Mouse (Mus musculus): ENCODE results near the gene Lair1.
"Not testable (repeated sequence)": the region's sequence is repeated elsewhere in the genome, so short reads cannot be mapped to it uniquely, and the experiment has no call there.

The Lair1 gene

GRCm38 (mm10) chr7:4063013-4063412 is at the start of gene Lair1:
Lair1 (minus strand) TSS chr7:4063204.
- no peak for DNase-seq

DNA sequence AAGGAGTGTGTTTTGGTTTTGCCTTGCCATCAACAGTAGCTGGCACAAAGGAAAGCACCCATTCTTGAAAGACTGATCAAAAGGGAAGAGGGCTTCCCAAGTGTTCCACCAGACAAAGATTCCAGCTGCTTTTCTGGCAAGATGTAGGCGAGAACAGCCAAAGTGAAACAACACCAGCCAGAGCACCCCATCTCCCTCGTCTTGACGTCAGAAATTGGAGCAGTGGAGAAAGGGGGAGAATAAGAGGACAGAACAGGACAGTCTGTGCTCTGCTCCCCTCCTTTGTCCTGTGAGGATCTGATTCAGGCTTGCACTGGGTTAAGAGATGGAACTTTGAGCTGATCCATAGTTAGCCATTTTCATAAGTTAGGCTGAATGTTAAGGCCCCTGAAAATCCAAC is 48.8 kb upstream of the Lair1 start:
- no peak for DNase-seq

DNA sequence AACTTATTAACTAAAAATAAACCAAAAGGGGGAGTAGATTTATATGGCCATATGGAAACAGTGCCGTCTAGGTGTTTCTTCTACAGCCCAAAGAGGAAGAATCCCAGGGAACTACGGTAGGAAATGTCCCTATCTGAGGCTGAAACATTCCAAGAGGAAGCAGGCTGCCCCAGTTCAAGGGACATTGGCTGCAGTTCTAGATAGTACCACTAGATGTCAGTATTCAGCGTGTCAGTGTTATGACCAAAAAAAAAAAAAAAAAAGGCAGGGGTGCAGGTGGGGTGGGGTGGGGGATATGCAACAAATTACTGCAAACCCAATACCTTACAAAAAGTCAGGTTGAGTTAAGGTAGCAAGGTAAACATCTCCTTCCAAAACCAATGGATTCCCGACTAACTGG is 40.4 kb upstream of the Lair1 start:
- DNase-seq: peak in 1 of 2 experiments; percentile 33

- no peak for DNase-seq
Observed at GRCm38 (mm10) chr7:4101144-4101543, 38.1 kb upstream of the Lair1 start.

- DNase-seq: no peak
Observed at GRCm38 (mm10) chr7:4098832-4099231, 35.8 kb upstream of the Lair1 start.

GRCm38 (mm10) chr7:4098301-4098700 is 35.3 kb upstream of the Lair1 start:
- no peak for DNase-seq

DNA sequence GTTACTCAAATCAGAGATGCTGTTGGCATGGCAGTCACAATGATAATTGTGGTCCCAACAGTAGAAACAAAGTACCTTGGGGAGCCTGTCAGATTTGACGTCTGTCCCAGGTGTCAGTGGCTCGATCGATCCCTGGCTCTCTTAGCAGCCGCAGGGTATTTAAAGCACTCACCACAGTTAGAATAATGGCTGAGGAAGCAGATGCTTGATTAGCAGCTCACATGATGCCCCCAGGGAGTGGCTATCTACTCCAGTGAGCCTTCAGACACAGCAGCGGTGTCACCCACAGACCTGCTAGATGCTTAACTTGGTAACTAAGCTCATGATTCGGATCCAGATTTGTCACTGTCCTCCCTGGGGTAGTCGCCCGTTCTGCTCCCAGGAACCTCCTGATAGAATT is 28.2 kb upstream of the Lair1 start:
- no peak for DNase-seq

DNA sequence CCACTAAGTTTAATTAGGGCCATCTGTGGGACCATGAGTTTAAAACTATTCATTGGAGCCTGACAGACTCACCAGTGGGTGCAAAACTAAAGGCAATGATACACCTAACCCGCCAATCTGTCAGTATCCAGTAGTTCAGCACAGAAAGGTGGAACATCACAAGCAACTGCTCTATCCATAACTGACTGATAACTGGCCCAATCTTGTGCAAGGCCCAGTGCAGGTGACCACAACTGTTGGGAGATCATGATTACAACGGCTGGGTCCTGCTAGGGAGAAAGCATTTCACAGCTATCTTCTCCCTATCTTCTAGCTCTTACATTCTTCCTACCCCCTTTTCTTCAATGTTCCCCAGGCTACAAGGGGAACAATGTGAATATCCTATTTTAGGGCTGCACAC is 25.7 kb upstream of the Lair1 start:
- no peak for DNase-seq

DNA sequence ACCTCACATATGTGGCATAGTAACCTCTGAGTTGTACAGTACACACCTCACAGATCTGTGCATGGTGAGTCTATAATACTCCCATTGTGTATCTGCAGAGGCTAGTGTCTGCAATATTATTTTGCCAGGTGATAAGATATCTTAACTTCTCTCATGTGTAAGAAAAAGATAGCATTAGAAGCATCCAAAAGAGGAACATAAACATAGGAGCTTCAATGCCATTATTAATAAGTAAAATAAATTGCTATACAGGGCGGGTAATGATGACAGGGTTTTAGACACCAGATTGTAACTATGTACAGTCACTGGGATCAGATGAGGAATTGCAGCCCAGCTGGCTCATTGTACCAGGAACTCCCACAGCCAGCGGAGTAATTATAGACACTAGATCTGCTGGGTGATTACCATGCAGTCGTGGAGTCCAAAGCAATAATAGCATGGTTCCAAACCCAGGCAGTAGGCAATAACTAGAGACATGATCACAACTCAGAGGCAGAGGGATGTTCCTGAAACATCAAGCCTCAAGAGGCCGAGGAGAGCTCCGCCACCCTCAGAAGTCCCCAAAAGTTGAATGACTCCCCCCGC is 25.0 kb upstream of the Lair1 start:
- DNase-seq: no peak

DNA sequence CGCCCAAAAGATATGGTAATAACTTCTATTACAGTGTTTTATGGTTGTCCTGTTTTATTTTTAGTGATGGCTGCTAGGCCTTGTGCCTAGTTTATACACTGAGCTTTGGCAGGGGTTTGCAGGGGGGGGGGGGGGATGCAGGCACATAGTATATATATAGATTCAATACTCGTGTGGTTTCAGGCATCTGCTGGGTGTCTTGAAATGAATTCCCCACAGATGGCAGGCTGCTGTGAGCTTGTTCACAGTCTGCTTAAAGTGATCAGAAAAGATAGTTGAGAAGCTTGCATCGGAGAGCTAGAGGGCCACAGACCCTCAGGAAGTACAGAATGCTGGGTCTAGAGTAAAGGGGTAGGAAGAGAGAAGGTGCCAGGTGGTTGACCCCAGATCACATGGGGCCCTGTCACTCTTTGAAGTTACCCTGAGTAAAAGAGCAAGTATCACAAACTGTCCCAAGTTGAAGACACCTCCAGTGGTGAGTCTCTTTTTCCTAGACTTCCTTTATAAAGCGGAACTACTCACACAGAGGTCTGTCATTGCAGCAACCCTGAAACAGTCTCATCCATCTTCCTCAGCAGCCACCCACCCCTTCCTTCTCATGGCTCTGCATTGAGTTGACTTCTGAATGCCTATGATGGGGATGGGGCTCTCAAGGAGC is 24.4 kb upstream of the Lair1 start:
- no peak for DNase-seq

DNA sequence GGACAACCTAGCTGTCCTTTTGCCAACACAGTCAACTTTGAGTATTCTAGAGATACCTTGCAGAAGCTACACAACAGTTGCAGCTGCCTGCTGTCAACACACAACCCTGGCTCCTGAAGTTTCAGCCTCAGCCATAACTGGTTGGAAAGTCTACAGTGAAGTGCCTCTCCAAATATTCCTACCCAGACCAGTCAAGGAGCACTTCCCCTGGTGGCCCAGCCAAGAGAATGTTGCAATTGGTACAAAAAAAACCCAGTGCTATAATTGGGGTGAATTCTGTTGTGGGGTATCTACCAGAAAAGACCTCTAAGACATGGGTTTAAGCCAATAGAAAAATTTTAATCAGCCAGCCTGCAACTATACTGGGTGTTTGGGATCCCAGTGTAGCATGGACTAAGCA is 22.6 kb upstream of the Lair1 start:
- DNase-seq: no peak

DNA sequence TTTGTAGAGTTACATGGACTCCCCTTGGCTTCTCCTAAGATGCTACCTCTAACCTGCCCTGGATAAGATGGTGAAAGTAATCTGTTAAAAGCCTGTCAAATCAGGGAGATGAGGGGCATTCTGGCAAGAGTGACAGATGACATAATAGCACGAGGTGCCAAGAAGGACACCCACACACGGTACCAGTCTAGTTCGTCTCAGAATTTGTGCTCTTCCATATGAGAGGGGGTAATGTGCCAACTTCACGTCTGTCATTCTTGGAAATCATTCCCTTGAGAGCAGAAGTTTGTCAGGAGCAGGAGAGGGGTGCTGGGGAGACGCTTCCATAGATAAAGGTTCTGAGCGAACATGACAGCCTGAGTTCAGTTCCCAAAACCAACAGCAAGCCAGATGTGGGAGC is 21.2 kb upstream of the Lair1 start:
- DNase-seq: no peak

DNA sequence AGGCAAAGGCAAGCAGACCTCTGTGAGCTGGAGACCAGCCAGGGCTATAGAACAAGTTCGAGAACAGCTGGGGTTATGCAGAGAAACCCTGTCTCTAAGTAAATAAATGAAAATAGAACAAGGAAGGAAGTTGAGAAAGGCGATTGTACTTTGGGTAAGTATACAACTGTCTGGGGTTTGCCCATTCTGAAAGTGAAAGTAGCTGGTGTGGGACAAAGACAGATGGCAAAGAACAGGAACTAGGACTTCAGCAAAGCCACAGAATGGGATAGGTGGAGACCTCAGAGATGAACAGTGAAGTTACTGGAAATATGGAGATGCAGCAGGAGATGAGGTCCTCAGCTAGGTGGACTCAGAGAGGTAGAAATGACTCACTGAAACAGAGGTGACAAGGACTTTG is 19.8 kb upstream of the Lair1 start:
- DNase-seq: no peak

DNA sequence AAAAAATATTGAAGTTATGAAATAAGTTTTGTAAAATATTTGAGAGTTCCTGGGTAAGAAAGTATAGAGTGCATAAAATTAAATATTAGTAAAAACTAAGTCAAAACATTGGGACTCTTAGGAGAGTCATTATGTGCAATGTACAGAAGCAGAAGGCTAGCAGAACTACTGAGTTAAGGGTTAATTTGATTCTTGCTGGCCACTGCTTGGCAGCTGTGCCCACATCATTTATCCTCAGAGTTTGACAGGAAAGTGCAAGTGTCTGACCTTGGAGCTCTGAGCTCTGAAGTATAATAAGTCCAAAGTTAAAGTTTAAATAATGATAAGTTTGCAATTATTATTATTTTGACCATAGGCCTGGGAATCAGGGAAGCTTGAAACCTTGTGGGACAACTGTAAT is 18.7 kb upstream of the Lair1 start:
- no peak for DNase-seq

DNA sequence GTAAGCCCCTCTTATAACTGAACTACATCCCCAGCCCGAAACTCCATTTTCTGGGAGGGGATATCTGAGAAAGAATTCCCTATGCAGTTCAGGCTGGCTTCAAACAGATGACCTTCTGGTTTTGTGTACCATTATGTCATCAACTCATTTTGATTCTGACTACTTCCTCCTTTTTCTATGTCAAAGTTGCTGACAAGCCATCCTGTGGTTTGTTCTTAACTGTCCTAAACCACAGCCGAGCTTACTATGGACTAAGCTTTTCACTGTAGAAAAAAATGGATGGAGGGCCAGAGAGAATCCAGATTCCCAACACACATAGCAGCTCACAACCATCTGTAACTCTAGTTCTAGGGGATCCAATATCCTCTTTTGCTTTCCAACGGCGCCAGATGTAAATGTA is 17.5 kb upstream of the Lair1 start:
- no peak for DNase-seq

DNA sequence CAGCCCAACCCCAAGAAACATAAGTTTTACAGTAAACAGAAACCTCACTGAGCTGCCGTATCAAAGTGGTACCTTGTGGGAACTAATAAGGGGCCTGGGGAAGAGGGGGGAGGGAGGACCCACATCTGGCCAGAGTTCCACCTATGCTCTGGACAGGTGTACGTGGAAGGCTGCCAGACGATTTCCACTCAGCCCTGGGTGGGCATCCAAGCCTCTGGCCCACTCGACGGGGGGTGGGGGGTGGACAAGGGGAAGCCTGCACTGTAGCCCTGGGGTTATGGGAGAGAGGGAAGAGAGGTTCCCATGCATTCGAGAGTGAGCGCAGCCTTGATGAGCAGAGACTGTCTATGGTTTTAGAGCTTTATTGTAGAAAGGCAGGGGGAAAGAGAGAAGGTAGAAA is 16.5 kb upstream of the Lair1 start:
- no peak for DNase-seq

DNA sequence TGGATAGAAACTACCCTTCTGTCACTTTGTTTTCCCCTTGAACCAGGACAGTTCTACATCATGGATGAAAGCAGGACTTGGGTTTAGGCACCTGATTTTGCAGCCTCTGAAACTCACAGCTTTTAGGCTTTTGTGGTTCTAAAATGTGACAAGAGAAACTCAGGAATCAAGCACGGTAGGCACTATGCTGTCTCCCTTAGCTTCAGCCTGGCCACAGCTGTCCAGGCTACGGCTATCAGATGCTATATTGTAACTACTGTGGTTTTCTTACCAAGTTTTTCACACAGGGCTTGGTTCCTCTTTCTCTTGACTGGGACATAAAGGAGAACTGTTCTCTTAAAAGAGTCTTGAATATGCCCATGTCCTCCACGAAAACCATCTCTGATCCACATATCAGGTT is 10.1 kb upstream of the Lair1 start:
- DNase-seq: no peak

DNA sequence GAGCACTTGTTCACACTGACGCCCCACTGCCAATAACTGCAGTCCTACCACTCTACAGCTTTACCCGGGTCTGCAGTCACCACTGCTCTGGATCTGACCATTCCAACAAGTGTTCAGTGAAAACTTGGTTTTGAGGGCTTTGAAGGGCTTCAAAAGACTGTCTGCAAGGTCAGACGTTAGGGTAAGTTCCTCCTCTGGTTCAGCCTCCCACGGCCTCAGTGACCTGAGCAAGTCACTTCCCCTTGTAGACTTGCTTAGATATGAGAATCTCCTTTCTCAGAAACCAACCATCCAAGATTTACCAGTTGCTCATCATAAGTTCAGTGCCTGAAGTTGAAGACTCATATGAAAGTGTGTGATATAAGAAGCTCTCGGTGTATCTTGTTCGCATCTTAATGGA is 8.1 kb upstream of the Lair1 start:
- no peak for DNase-seq

DNA sequence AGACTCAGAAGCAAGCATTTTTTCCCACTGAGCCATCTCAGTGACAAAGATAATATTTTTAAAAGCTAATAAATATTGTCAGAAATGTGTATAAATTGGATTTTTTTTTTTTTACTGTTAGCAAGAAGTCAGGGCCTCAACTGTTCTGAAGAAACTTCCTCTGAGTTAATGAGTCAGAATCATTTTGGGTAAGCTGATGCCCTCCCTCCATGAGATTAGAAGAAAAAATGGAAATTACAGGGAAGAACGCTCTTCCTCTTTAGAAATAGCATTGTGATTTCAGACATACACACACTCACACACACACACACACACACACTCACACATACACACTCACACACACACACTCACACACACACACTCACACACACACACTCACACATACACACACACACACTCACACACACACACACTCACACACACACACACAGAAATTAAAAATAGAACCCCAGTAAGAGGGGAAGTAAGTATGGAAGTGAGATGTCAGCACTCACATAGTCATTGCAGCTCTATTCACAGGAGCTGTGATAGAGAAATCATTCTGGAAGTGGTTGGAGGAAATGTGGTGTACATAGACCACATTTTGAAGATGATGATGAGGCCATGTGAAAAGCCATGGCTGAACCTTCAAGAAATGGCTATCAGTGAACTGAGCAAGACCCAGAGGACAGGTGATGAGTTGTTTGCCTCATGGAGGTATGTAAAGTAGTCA is 866 bp upstream of the Lair1 start:
- DNase-seq: no peak

- DNase-seq: not testable (repeated sequence)
Observed at GRCm38 (mm10) chr7:4060602-4061188, 2.3 kb downstream of the Lair1 start.

DNA sequence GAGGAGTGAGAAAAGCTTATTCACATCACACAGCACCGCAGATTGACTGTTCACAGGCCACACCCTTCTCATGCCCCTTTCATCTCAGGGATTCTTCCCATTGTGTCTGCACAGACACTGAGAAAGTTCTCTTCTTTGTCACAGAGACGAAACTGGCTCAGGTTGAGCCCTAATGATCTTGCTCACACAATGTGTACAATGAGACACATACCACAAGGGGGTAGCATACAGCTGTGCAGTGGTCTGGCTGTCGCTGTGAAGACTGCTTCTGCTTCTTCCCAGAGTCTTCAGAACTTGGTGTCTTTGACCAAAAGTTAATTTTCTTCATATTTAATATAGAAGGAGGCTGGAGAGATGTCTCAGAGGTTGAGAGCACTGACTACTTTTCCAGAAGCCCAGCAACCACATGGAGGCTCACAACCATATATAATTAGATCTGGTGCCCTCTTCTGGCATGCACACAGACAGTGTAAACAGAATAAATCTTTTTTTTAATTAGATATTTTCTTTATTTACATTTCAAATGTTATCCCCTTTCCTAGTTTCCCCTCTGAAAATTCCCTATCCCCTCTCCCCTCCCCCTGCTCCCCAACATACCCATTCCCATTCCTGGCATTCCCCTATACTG is 36.1 kb downstream of the Lair1 start:
- peak in 1 of 2 experiments; percentile 2 for DNase-seq

GRCm38 (mm10) chr7:4004636-4005035 is 58.4 kb downstream of the Lair1 start:
- not testable (repeated sequence) for DNase-seq

DNA sequence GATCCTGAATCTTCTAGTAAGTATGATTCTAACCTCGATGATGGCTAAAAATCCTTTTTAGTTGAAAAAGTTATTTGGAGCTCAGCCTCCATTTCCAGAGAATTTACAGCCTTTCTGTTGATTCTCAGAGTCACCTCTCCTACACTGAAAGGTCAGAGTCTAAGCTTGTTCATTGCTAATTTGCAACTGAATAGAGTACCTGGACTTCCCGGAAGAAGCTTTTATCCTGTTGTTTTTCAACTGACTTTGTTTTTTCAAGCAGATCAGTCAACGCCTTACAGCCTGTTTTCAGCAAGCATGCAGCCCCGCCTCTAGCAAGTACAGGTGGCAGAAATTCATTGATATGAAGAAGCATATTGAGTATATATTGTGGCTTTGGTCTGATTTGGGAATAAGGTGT is 59.0 kb downstream of the Lair1 start:
- DNase-seq: not testable (repeated sequence)

DNA sequence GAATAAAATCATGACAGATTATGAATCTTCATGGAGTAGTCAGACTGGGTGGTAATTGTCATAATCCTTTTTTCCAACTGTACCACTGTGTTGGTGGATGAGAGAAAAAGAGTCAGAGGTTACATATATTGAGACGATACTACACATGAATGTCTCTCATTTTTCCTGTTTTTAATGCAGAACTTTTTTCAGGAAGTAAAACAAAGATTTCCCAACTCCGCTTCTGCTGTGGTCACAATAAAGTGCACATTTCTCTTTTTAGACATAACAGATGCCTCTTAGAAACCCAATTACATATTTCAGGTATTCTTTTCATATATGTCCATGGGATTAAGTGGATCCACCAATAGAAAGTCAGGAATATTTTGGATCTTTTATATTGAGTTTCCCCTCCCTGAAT is 101.0 kb downstream of the Lair1 start:
- no peak for DNase-seq
